Mouse (Mus musculus) ES-Bruce4 (cell line): ENCODE measurements around the gene Enkd1. TPM values are rescaled to one million over a fixed set of nuclear protein-coding genes. Genes with fewer than 3 reads are reported as not detected.
A peak's percentile ranks its signal among the peaks of the same experiment; 100 is the strongest.

Experiments used
- H3K27ac ChIP-seq: 2 replicates; pipeline ENCODE4 v1.5.1; 2012; ENCODE audit warnings: low read length, inconsistent platforms; ENCODE audit not compliant: insufficient read depth
- H3K27me3 ChIP-seq: 2 replicates; pipeline ENCODE4 v1.6.1; 2012; ENCODE audit warnings: mild to moderate bottlenecking, low read length, inconsistent platforms; ENCODE audit not compliant: control insufficient read depth, poor library complexity, insufficient read depth, severe bottlenecking
- H3K36me3 ChIP-seq: 2 replicates; pipeline ENCODE4 v1.6.1; 2012; ENCODE audit warnings: inconsistent platforms, mild to moderate bottlenecking, low read length, moderate library complexity; ENCODE audit not compliant: control insufficient read depth, poor library complexity, insufficient read depth, severe bottlenecking
- H3K4me1 ChIP-seq: one replicate; pipeline ENCODE4 v1.8.1; 2011; ENCODE audit warnings: low read length; ENCODE audit not compliant: control insufficient read depth, insufficient read depth
- H3K4me3 ChIP-seq: 2 replicates; pipeline ENCODE4 v1.5.1; 2011; ENCODE audit warnings: low read depth, mild to moderate bottlenecking, low read length
- H3K9ac ChIP-seq: 2 replicates; pipeline ENCODE4 v1.6.1; 2012; ENCODE audit warnings: low read depth, mild to moderate bottlenecking, inconsistent platforms; ENCODE audit not compliant: poor library complexity, severe bottlenecking
- H3K9me3 ChIP-seq: replicated peaks from 2 replicates; pipeline ENCODE4 v1.6.1; 2012; ENCODE audit warnings: mild to moderate bottlenecking, low read length, inconsistent platforms; ENCODE audit not compliant: control insufficient read depth, poor library complexity, insufficient read depth, severe bottlenecking
- CTCF ChIP-seq: IDR thresholded peaks from one replicate; pipeline ENCODE4 v1.8.1; 2011; ENCODE audit warnings: low read depth, low read length
- EP300 ChIP-seq: IDR thresholded peaks from 2 replicates; pipeline ENCODE4 v1.6.1; 2011; ENCODE audit warnings: low read depth, low read length; ENCODE audit not compliant: insufficient read depth
- POLR2A ChIP-seq: IDR thresholded peaks from one replicate; pipeline ENCODE4 v1.8.1; 2011; ENCODE audit warnings: low read length; ENCODE audit not compliant: insufficient read depth
- polyA plus RNA-seq: library from polyadenylated mRNA; stranded (reverse); fragments of >200 nt; gene quantifications from 2 replicates; pipeline ENCODE4 v1.2.4, GENCODE M21; 2011; ENCODE audit warnings: low read depth; ENCODE audit not compliant: missing spikeins, insufficient read depth, insufficient read length

Gene Enkd1
- polyA plus RNA-seq, 1 experiment, result 18.6 TPM

DNA sequence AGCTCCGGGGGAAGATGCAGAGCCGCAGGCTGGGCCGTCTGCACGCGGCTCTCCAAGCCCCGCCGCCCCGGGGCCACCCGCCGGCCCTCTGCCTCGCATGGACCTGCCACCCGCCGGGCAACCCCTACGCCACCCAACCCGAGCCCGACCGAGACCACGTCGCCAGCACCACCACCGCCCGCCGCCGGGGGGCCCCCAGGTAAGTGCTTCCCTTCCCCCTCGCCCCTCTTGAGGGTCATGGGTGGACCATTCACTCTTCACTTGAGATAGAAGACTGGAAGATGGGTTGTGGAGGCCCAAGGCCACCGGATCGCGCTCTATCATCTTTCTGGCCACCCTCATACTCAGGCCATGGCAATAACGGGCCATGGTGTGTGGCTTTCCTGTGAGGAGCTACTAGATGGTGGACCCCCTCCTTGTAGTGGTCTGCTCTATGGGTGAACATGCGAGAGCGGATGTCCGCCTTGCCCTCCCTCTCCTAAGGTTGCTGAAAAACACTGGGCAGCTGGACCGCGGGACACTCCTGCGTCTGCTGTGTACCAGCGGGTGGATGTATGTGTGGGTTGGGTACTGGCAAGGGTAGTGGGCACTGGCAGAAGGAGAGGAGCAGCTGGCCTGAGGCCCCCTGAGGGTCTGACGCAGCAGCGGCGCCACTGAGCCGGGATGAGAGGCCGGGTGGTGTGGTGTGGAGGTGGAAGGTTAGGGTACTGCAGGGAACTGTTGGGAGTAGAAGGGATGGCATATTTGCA, 13.8 kb downstream of the Enkd1 start:
- Histone ChIP-seq H3K4me3 (peak overlapping the region; percentile 43), H3K4me1 (no peaks in the 10 kb centered on the region), H3K9ac (peak overlapping the region; percentile 26), H3K27ac (no peak overlapping the region), H3K27me3 (no peaks in the 10 kb centered on the region), H3K9me3 (no peaks in the 10 kb centered on the region), H3K36me3 (0 out of 2 replicates have a peak, but pooled peaks cover 5% of the 10 kb centered on the region)
- TF ChIP-seq POLR2A (no peak), EP300 (no peak), CTCF (no peak)

DNA sequence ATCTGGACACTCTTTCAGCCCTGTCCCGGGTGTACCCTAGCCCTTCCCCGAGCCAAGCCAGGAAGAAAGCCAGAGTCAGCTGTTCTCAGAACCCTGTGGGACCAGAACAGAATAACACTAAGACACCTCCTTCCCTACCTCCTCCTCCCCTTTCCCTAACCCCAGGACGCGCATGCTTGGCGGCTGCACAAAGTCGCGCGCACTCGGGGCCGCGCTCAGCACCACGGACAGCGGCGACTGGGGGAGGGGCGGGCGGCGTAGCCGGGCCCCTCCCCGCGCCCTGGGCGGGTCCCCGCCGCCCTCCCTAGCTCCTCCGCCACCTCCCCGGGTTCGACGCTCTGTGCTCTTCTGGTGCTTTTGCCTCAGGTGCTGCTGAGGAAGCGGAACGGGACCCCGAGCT, 14.4 kb downstream of the Enkd1 start:
- H3K36me3 ChIP-seq, result 0 out of 2 replicates have a peak, but pooled peaks cover 4% of the 10 kb centered on the region
- no peak for TF ChIP-seq POLR2A
- TF ChIP-seq EP300, result 0 out of 2 replicates have a peak, but pooled peaks have one; percentile 46
- H3K9me3 ChIP-seq, result no peaks in the 10 kb centered on the region
- H3K4me1 ChIP-seq, result no peaks in the 10 kb centered on the region
- peak overlapping the region; percentile 43 for H3K4me3 ChIP-seq
- H3K27me3 ChIP-seq, result no peaks in the 10 kb centered on the region
- peak overlapping the region; percentile 26 for H3K9ac ChIP-seq
- H3K27ac ChIP-seq, result no peak overlapping the region

DNA sequence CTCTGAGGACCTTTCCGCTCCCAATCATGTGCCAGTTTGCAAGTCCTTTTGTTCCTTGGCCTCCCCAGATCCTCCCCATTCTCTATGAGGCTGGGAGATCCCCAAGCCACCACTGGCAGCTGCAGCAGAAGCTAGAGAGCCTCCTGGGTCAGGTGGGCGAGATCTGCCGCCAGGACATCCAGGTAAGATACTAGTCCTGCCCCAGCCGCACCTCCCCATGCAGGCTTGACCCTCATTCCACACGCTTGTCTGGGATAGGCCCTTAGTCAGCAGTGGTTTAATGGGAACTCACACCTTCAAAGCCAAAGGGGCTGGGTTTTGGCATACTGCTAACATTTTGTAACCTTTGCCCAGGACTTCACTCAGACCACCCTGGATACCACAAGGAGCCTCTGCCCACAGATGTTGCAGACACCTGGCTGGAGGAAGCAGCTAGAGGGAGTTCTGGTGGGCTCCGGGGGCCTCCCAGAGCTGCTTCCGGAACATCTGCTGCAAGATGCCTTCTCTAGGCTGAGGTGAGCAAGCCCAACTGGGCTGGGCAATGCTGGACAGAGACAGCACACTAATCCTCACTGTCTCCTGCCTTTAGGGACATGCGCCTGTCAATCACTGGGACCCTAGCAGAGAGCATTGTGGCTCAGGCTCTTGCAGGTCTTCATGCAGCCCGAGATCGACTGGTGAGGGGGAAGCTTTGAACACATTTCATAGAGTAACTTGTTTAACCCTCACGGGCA, 15.4 kb downstream of the Enkd1 start:
- no peak overlapping the region for H3K9ac ChIP-seq
- H3K4me1 ChIP-seq, result no peaks in the 10 kb centered on the region
- no peak overlapping the region for H3K4me3 ChIP-seq
- H3K9me3 ChIP-seq, result no peaks in the 10 kb centered on the region
- TF ChIP-seq POLR2A, result no peak
- TF ChIP-seq CTCF, result no peak
- TF ChIP-seq EP300, result no peak
- H3K36me3 ChIP-seq, result no peaks in the 10 kb centered on the region
- no peaks in the 10 kb centered on the region for H3K27me3 ChIP-seq
- H3K27ac ChIP-seq, result no peak overlapping the region

DNA sequence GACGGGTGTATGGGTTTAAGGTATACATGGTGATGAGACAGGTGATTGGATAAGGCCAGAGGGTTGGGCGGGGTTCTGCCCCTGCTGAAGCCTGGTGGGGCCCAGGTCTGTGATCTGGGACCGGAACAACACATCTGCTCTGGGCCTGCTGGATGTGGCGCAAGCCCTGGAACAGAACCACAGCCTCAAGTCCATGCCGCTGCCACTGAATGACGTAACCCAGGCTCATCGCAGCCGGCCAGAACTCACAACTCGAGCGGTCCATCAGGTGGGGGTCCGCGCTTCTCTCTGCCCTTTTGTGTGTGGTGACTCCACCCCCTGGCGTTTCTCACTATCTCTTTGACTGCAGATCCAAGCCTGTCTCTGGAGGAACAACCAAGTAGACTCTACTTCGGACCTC, 17.0 kb downstream of the Enkd1 start:
- H3K27me3 ChIP-seq, result no peaks in the 10 kb centered on the region
- H3K9me3 ChIP-seq, result no peaks in the 10 kb centered on the region
- TF ChIP-seq EP300, result no peak
- H3K9ac ChIP-seq, result no peak overlapping the region
- H3K27ac ChIP-seq, result no peak overlapping the region
- no peaks in the 10 kb centered on the region for H3K36me3 ChIP-seq
- H3K4me3 ChIP-seq, result no peak overlapping the region
- peaks cover 3% of the 10 kb centered on the region for H3K4me1 ChIP-seq

GRCm38 (mm10) chr8:105689983-105690360, 18.0 kb downstream of the Enkd1 start:
- H3K27me3 ChIP-seq, result no peaks in the 10 kb centered on the region
- TF ChIP-seq CTCF (no peak), EP300 (no peak), POLR2A (no peak)
- no peak overlapping the region for H3K9ac ChIP-seq
- no peak overlapping the region for H3K4me3 ChIP-seq
- H3K9me3 ChIP-seq, result no peaks in the 10 kb centered on the region
- no peaks in the 10 kb centered on the region for H3K36me3 ChIP-seq
- H3K4me1 ChIP-seq, result peaks cover 3% of the 10 kb centered on the region
- H3K27ac ChIP-seq, result no peak overlapping the region

DNA sequence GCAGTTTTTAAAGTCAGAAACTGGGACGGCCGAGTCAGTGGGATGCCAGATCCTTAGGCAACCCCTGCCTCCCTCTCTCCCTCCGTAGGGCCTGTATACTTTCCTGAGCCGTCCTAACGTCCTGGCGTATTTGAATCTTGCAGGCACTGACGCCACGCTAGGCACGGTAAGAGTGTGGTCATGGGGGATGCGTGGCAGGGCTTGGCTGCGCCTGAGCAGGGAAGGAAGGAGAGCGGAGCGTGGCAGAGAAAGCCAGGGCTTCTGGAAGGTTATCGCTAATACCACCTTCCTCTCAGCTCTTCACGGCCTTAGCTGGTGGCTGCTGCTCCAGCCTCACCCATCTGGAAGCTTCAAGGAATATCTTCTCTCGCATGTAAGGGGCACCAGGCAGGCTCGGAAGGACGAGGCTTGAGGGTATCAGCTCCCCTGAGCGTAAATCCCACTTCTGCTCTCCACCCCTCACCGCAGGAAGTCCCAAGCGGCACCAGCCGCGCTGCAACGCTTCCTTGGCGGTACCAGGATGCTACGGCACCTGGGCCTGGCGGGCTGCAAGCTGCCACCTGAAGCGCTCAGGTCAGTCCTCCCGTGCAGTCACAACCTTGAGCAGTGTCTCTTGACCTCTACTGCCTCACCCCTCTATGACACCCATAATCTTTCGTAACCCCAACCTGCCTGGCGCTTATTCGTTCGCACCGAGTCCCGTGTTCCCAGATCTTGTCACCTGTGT, 18.6 kb downstream of the Enkd1 start:
- Histone ChIP-seq H3K9me3 (no peaks in the 10 kb centered on the region), H3K4me3 (no peak overlapping the region), H3K9ac (no peak overlapping the region), H3K27ac (no peak overlapping the region), H3K36me3 (no peaks in the 10 kb centered on the region), H3K4me1 (peaks cover 3% of the 10 kb centered on the region), H3K27me3 (no peaks in the 10 kb centered on the region)
- no peak for TF ChIP-seq CTCF
- no peak for TF ChIP-seq POLR2A
- TF ChIP-seq EP300, result no peak
